Mouse (Mus musculus): ENCODE measurements around the gene 1110004F10Rik. TPM values are rescaled to one million over a fixed set of nuclear protein-coding genes. Genes with fewer than 3 reads are reported as not detected.

1110004F10Rik gene
- polyA plus RNA-seq, 1 experiment from 2014 or later: 295 TPM

DNA sequence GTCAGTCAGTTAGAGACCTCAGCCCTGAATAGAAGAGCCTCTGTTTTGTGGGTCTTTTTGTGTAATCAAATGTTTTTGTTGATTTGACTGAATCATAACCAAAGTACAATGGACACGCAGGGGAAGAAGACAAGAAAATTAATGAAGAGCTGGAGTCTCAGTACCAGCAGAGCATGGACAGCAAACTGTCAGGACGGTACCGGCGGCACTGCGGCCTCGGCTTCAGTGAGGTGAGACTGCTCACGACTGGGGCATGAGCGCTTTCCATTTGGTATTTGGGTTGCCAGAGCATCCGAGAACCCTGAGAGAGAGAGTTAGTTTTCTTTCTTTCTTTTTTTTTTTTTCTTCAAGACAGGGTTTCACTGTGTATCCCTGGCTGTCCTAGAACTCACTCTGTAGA is 63.9 kb downstream of the 1110004F10Rik start:
- no peak overlapping the region for H3K27ac ChIP-seq
- H3K4me1 ChIP-seq: no peaks in the 10 kb centered on the region
- no peak overlapping the region for H3K4me3 ChIP-seq
- H3K9ac ChIP-seq: no peak overlapping the region
- H3K4me2 ChIP-seq (replicated peaks): no peak overlapping the region
- no peaks in the 10 kb centered on the region for H3K27me3 ChIP-seq
- no peak for ATAC-seq (ENCODE audit: insufficient number of reproducible peaks, insufficient read depth, low FRiP score, low TSS enrichment)
- peaks cover 65% of the 10 kb centered on the region for H3K36me3 ChIP-seq
- H3K9me3 ChIP-seq: no peaks in the 10 kb centered on the region
- WGBS: 96% methylated on average over 9 of the region's 9 CpGs

DNA sequence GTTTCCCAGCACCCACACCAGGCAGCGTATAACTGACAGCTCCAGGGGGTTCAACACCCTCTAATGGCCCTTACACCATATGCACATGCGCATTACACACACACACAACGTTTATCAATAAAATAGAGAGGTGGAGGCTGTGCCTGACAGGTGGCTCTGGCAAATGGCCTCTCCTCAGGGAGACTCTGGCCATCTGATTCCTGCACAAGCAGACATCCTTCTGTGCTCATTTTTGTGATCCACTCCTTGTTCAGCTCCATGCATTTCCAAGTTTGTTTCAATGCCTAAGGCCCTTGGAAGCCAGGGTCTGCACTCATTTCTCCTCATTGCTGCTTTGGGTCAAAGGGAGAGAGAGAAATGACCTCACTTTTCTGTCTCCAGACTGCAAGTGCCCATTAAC is 71.5 kb downstream of the 1110004F10Rik start:
- 78% methylated on average over 3 of the region's 3 CpGs for WGBS
- Histone ChIP-seq H3K27me3 (no peaks in the 10 kb centered on the region), H3K27ac (no peak overlapping the region), H3K4me2 (replicated peaks) (no peak overlapping the region), H3K9ac (no peak overlapping the region), H3K9me3 (no peaks in the 10 kb centered on the region), H3K4me3 (no peak overlapping the region), H3K36me3 (peaks cover 22% of the 10 kb centered on the region), H3K4me1 (no peaks in the 10 kb centered on the region)
- ATAC-seq (ENCODE audit: insufficient number of reproducible peaks, insufficient read depth, low FRiP score, low TSS enrichment): no peak

DNA sequence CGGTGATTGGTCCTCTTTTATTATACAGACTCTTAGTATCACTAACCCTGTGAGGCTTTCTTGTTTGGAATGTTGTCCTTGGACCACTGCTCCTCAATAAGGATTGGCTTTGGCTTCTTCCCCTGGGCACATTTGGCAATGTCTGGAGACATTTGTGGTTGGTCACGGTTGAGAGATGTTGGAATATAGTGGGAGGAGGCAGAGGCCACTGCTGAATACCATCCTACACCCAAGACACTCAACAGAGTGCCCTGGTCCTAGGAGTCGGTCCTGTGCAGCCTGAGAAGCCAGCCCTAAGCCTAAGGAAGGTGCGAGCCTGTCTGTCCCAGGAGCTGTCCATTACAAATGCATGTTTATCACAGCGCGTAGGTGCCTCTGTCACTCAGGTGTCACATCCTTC is 72.3 kb downstream of the 1110004F10Rik start:
- H3K36me3 ChIP-seq: peaks cover 13% of the 10 kb centered on the region
- H3K9me3 ChIP-seq: no peaks in the 10 kb centered on the region
- WGBS: 84% methylated on average over 6 of the region's 6 CpGs
- no peak overlapping the region for H3K27ac ChIP-seq
- no peak for ATAC-seq (ENCODE audit: insufficient number of reproducible peaks, insufficient read depth, low FRiP score, low TSS enrichment)
- H3K4me1 ChIP-seq: no peaks in the 10 kb centered on the region
- no peak overlapping the region for H3K4me2 ChIP-seq (replicated peaks)
- H3K27me3 ChIP-seq: no peaks in the 10 kb centered on the region
- no peak overlapping the region for H3K4me3 ChIP-seq
- no peak overlapping the region for H3K9ac ChIP-seq

DNA sequence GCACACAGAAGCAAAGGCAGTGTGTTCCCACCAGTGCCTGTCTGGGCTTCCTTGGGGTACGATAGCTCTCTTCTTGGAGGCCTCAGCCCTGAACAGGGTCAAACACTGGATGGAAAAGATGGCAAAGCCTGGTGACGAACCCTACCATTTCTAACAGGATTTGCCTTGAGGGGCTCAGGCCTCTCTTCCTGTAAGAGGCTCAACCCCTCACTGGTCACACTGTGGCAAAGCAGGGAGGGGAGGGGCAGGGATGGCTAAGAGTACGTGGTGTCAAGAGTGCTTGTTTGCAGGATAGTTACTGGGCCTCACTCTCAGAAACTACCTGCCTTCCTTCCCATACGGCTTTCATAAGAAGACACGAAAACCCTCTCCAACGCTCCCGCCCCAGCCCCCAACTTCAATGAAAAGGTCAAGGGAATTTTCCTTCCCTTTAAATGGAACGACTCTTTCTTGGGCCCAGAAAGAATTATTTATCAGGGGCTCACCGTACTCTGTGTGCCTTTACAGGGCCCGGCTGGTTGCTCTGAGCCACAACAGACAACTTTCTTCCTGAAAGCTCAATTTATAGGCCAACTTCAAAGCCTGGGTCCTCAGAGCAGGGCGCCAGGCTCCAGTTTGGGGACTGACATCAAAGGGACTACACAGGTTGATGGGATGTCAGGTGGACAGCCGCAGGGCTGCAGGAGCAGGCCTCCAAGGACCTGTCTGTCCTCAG is 76.2 kb downstream of the 1110004F10Rik start:
- no peaks in the 10 kb centered on the region for H3K4me1 ChIP-seq
- no peaks in the 10 kb centered on the region for H3K9me3 ChIP-seq
- no peak for ATAC-seq (ENCODE audit: insufficient number of reproducible peaks, insufficient read depth, low FRiP score, low TSS enrichment)
- no peak overlapping the region for H3K4me3 ChIP-seq
- H3K27ac ChIP-seq: no peak overlapping the region
- no peaks in the 10 kb centered on the region for H3K27me3 ChIP-seq
- no peak overlapping the region for H3K9ac ChIP-seq
- H3K4me2 ChIP-seq (replicated peaks): no peak overlapping the region
- WGBS: 65% methylated on average over 12 of the region's 12 CpGs
- no peaks in the 10 kb centered on the region for H3K36me3 ChIP-seq

- 85% methylated on average over 2 of the region's 2 CpGs for WGBS
- ATAC-seq (ENCODE audit: insufficient number of reproducible peaks, insufficient read depth, low FRiP score, low TSS enrichment): no peak
- no peak overlapping the region for H3K4me3 ChIP-seq
Observed at GRCm38 (mm10) chr7:116115991-116116390, 76.8 kb downstream of the 1110004F10Rik start.

DNA sequence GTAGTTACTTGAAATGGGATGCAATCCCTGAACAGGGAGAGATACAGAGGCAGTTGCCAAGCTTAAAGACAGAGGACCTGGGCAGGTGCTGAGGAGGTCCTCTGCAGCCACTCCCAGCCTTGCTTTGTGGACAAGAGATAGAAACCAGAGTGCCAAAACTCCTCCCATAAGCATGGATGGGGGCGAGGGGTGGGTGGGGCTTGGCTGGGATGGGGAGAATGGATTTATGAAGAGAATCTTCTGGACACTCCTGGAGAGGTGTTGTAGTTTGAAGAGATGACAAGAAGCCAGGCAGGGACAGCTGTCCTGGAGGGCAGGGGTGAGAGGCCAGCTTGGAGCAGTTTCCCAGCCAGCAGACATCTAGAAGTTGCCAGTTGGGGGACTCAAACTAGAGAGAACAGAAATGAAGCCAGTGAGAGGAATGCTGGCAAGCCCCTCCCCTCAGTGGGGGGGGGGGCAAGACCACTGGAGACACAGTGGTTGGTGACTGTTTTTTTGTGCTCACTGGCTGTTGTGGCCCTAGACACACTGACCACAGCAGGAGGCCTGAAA is 80.2 kb downstream of the 1110004F10Rik start:
- Histone ChIP-seq H3K4me3 (no peak overlapping the region), H3K9me3 (no peaks in the 10 kb centered on the region), H3K4me2 (replicated peaks) (no peak overlapping the region), H3K9ac (no peak overlapping the region), H3K27me3 (no peaks in the 10 kb centered on the region), H3K27ac (no peak overlapping the region), H3K4me1 (peaks cover 10% of the 10 kb centered on the region; the same call in 1 of the 2 replicates), H3K36me3 (no peaks in the 10 kb centered on the region)
- no peak for ATAC-seq (ENCODE audit: insufficient number of reproducible peaks, insufficient read depth, low FRiP score, low TSS enrichment)
- 81% methylated on average over 1 of the region's 1 CpGs for WGBS

More at GRCm38 (mm10) chr7:116115991-116116390, 76.8 kb downstream of the 1110004F10Rik start:
- Histone ChIP-seq H3K36me3 (no peaks in the 10 kb centered on the region), H3K27me3 (no peaks in the 10 kb centered on the region), H3K4me2 (replicated peaks) (no peak overlapping the region), H3K4me1 (no peaks in the 10 kb centered on the region), H3K27ac (no peak overlapping the region), H3K9me3 (no peaks in the 10 kb centered on the region), H3K9ac (no peak overlapping the region)

GRCm38 (mm10) chr7:116120737-116121136 is 81.5 kb downstream of the 1110004F10Rik start:
- ATAC-seq (ENCODE audit: insufficient number of reproducible peaks, insufficient read depth, low FRiP score, low TSS enrichment): no peak
- Histone ChIP-seq H3K9ac (no peak overlapping the region), H3K27me3 (no peaks in the 10 kb centered on the region), H3K36me3 (no peaks in the 10 kb centered on the region), H3K9me3 (no peaks in the 10 kb centered on the region), H3K27ac (no peak overlapping the region), H3K4me3 (no peak overlapping the region), H3K4me2 (replicated peaks) (no peak overlapping the region), H3K4me1 (peaks cover 10% of the 10 kb centered on the region; the same call in 1 of the 2 replicates)
- WGBS: 85% methylated on average over 4 of the region's 4 CpGs

DNA sequence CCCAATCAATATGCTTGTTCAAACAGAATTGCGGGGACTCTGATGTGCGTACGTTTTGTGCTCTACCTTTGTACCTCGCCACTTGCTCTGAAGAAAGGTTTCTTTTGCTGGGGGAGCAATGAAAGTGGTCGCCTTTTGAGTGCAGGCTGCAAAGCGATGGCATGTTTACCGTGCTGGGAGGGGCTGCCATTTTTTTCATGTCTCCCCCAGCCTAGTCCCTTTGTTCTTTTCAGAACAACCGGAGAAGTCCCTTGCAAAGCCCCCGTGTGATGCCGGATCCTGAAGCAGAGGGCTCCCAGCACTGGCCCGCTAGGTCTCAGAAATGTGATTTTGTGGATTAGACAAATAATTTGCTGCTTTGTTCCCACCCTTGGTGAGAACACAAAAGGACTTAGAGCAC is 82.0 kb downstream of the 1110004F10Rik start:
- WGBS: 69% methylated on average over 11 of the region's 11 CpGs
- H3K27ac ChIP-seq: no peak overlapping the region
- H3K4me1 ChIP-seq: peaks cover 10% of the 10 kb centered on the region; the same call in 1 of the 2 replicates
- H3K9ac ChIP-seq: no peak overlapping the region
- no peak overlapping the region for H3K4me3 ChIP-seq
- no peaks in the 10 kb centered on the region for H3K9me3 ChIP-seq
- no peak for ATAC-seq (ENCODE audit: insufficient number of reproducible peaks, insufficient read depth, low FRiP score, low TSS enrichment)
- no peaks in the 10 kb centered on the region for H3K36me3 ChIP-seq
- H3K27me3 ChIP-seq: no peaks in the 10 kb centered on the region
- H3K4me2 ChIP-seq (replicated peaks): no peak overlapping the region

DNA sequence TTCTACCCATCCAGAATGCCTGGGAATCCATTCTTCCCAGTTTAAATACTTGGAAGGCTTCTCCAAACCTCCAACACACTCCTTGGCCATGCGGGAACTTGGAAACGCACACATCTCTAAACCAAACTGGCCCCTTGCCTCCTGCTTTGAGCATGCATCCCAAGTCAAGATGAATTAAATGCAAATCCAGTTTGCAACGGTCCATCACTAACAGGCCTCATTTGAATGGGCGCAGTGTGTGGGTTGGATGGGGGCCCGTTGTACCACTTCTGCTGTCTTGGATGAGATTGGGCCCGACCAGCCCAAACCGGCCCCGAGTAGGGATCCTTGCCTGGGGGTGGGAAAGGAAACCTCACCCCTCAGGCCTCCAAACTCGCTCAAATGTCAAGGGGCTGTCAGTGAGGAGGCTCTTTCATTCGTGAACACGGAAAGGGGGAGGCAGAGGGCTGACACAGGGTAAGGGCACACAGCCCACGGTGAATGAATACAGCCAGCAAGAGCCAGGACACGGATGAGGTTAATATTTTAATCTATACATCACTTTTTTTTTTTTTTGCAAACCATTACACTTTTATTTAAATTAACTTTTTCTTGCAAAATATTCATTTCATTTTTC is 83.9 kb downstream of the 1110004F10Rik start:
- H3K9me3 ChIP-seq: no peaks in the 10 kb centered on the region
- WGBS: 40% methylated on average over 13 of the region's 13 CpGs
- H3K36me3 ChIP-seq: no peaks in the 10 kb centered on the region
- no peak overlapping the region for H3K27ac ChIP-seq
- H3K27me3 ChIP-seq: no peaks in the 10 kb centered on the region
- no peak overlapping the region for H3K4me3 ChIP-seq
- ATAC-seq (ENCODE audit: insufficient number of reproducible peaks, insufficient read depth, low FRiP score, low TSS enrichment): no peak
- peaks cover 10% of the 10 kb centered on the region; the same call in 1 of the 2 replicates for H3K4me1 ChIP-seq
- H3K9ac ChIP-seq: no peak overlapping the region
- H3K4me2 ChIP-seq (replicated peaks): no peak overlapping the region

GRCm38 (mm10) chr7:116123597-116123985 is 84.4 kb downstream of the 1110004F10Rik start:
- Histone ChIP-seq H3K9me3 (no peaks in the 10 kb centered on the region), H3K27ac (no peak overlapping the region), H3K4me3 (no peak overlapping the region), H3K27me3 (no peaks in the 10 kb centered on the region), H3K36me3 (no peaks in the 10 kb centered on the region), H3K9ac (no peak overlapping the region), H3K4me2 (replicated peaks) (no peak overlapping the region), H3K4me1 (peaks cover 10% of the 10 kb centered on the region; the same call in 1 of the 2 replicates)
- ATAC-seq (ENCODE audit: insufficient number of reproducible peaks, insufficient read depth, low FRiP score, low TSS enrichment): no peak
- WGBS: 76% methylated on average over 2 of the region's 2 CpGs

GRCm38 (mm10) chr7:116124057-116124456 is 84.9 kb downstream of the 1110004F10Rik start:
- no peaks in the 10 kb centered on the region for H3K27me3 ChIP-seq
- ATAC-seq (ENCODE audit: insufficient number of reproducible peaks, insufficient read depth, low FRiP score, low TSS enrichment): no peak
- peaks cover 10% of the 10 kb centered on the region; the same call in 1 of the 2 replicates for H3K4me1 ChIP-seq
- H3K4me3 ChIP-seq: no peak overlapping the region
- H3K9ac ChIP-seq: no peak overlapping the region
- WGBS: 58% methylated on average over 12 of the region's 12 CpGs
- no peak overlapping the region for H3K4me2 ChIP-seq (replicated peaks)
- H3K9me3 ChIP-seq: no peaks in the 10 kb centered on the region
- no peak overlapping the region for H3K27ac ChIP-seq
- no peaks in the 10 kb centered on the region for H3K36me3 ChIP-seq

- no peaks in the 10 kb centered on the region for H3K9me3 ChIP-seq
- no peak overlapping the region for H3K9ac ChIP-seq
- H3K4me1 ChIP-seq: peaks cover 10% of the 10 kb centered on the region; the same call in 1 of the 2 replicates
- no peak overlapping the region for H3K4me3 ChIP-seq
- no peaks in the 10 kb centered on the region for H3K27me3 ChIP-seq
- 74% methylated on average over 7 of the region's 7 CpGs for WGBS
- ATAC-seq (ENCODE audit: insufficient number of reproducible peaks, insufficient read depth, low FRiP score, low TSS enrichment): no peak
- no peaks in the 10 kb centered on the region for H3K36me3 ChIP-seq
- no peak overlapping the region for H3K4me2 ChIP-seq (replicated peaks)
- no peak overlapping the region for H3K27ac ChIP-seq
Observed at GRCm38 (mm10) chr7:116125671-116126070, 86.5 kb downstream of the 1110004F10Rik start.

Measured in embryonic facial prominence, embryonic 12.5 days (tissue).